Mouse (Mus musculus) liver, adult 2 months (tissue): ENCODE data around the gene Trim21.

Source experiments
- CTCF ChIP-seq: fragments of 200-500 bp; IDR thresholded peaks from 2 replicates; pipeline ENCODE4 v1.5.1; 2011; ENCODE audit warnings: low read depth, low read length, control low read depth
- POLR2A ChIP-seq: fragments of 200-500 bp; IDR thresholded peaks from 2 replicates; pipeline ENCODE4 v1.6.1; 2011; ENCODE audit warnings: low read length, control low read depth; ENCODE audit not compliant: insufficient read depth; ENCODE audit errors: extremely low read depth

GRCm38 (mm10) chr7:102571142-102571541 is 5.9 kb upstream of the Trim21 start, which contains the start of gene Olfr550:
- TF ChIP-seq POLR2A (no peak), CTCF (no peak)
